Mouse (Mus musculus) stomach, embryonic 14.5 days (tissue): ENCODE measurements at regions not wholly inside any gene's neighbourhood (a gene's known extent, or its start where the extent isn't known, plus 50 kb on each side); places are given as distances from the start of the nearest gene placed in this dataset.

Experiments
- ATAC-seq: fragments of 200-750 bp; cut with Nextera tagmentation; 2 replicates; pipeline ENCODE4 v1.8.0; 2017; ENCODE audit warnings: low read depth, moderate TSS enrichment; ENCODE audit not compliant: insufficient number of reproducible peaks, insufficient read depth, low FRiP score
- H3K27ac ChIP-seq: fragments of 300-500 bp; sonication (generic); 2 replicates; pipeline ENCODE4 v1.5.1; 2014; ENCODE audit warnings: mild to moderate bottlenecking, low read length, moderate library complexity, mixed read lengths
- H3K27me3 ChIP-seq: fragments of 300-500 bp; sonication (generic); 2 replicates; pipeline ENCODE4 v1.6.1; 2014; ENCODE audit warnings: low read length, control low read depth, mixed read lengths; ENCODE audit not compliant: control insufficient read depth, insufficient read depth
- H3K36me3 ChIP-seq: fragments of 300-500 bp; sonication (generic); 2 replicates; pipeline ENCODE4 v1.6.1; 2014; ENCODE audit warnings: mild to moderate bottlenecking, control low read depth, low read length, moderate library complexity, mixed read lengths; ENCODE audit not compliant: control insufficient read depth, insufficient read depth
- H3K4me1 ChIP-seq: fragments of 300-500 bp; sonication (generic); 2 replicates; pipeline ENCODE4 v1.6.1; 2014; ENCODE audit warnings: low read length, control low read depth, mixed read lengths; ENCODE audit not compliant: control insufficient read depth, insufficient read depth
- H3K4me2 ChIP-seq: fragments of 300-500 bp; sonication (generic); replicated peaks from 2 replicates; pipeline ENCODE4 v1.6.1; 2014; ENCODE audit warnings: low read depth, low read length, control low read depth
- H3K4me3 ChIP-seq: fragments of 300-500 bp; sonication (generic); 2 replicates; pipeline ENCODE4 v1.5.1; 2014; ENCODE audit warnings: low read depth, low read length, control low read depth
- H3K9ac ChIP-seq: fragments of 300-500 bp; sonication (generic); replicated peaks from 2 replicates; pipeline ENCODE4 v1.6.1; 2014; ENCODE audit warnings: low read depth, mild to moderate bottlenecking, control low read depth, low read length, moderate library complexity, mixed read lengths
- H3K9me3 ChIP-seq: fragments of 300-500 bp; sonication (generic); 2 replicates; pipeline ENCODE4 v1.6.1; 2016; ENCODE audit warnings: low read depth, low read length, control low read depth; ENCODE audit not compliant: control insufficient read depth
- WGBS: fragments of 180-500 bp; shearing (Covaris S2); extraction: QIAGEN DNeasy Blood & Tissue Kit; methylation state at CpG from one replicate; pipeline ENCODE4 v1.1.7; 2014; 5-methylcytosine and 5-hydroxymethylcytosine counted together

DNA sequence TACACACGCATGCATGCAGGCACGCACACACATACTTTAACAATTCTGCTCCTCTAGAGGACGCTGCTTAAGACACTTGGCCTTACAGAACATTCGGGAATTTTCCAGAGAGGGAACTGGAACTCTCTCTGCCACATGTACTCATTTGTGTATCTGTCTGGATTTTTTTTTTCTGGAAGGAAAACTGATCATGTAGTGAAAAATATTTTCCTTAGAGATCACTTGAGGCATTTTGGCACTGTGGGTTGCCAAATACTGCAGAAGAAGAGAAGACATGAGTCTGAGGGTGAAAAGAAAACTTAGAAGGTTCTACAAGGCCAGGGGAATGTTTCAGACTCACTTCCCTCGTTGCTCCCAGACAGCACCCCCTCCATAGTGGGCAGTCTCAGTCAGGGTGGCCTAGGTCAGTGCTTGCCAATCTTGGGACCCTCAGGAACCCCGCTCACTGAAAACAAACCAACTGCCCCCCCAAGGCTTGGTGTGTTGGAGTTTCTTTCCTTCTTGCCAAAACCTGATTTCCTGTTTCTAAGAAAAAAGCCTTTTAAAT, 203.0 kb downstream of the Gm12728 start:
- no peak overlapping the region for H3K27ac ChIP-seq
- no peak overlapping the region for H3K9ac ChIP-seq
- peaks cover 4% of the 10 kb centered on the region; the same call in 1 of the 2 replicates for H3K4me1 ChIP-seq
- ATAC-seq: no peak
- no peaks in the 10 kb centered on the region for H3K27me3 ChIP-seq
- H3K9me3 ChIP-seq: no peaks in the 10 kb centered on the region
- H3K4me3 ChIP-seq: no peak overlapping the region
- 76% methylated on average over 6 of the region's 6 CpGs for WGBS
- H3K36me3 ChIP-seq: no peaks in the 10 kb centered on the region
- no peak overlapping the region for H3K4me2 ChIP-seq

DNA sequence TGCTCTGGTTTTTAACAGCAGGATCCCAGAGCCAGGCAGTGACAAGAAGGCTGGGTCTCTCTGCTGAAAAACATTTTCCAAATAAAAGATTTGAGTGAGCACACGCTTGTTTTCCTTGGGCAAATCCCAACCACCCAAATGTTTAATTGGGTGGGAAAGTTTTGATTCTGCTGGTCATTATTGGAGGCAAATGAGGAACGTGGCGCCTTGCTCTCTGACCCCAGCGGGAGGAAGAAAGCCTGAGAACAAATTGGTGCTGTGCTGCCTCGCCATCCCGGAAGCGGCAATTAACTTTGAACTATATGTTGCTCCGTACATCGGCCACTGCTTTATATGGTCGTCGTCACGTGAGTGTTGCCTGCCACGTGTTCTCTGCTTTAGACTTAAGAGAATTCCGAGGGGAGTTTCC, 204.7 kb downstream of the Gm12728 start:
- ATAC-seq: no peak
- Histone ChIP-seq H3K27me3 (no peaks in the 10 kb centered on the region), H3K9ac (no peak overlapping the region), H3K4me2 (no peak overlapping the region), H3K9me3 (no peaks in the 10 kb centered on the region), H3K27ac (no peak overlapping the region), H3K4me1 (no peaks in the 10 kb centered on the region), H3K4me3 (no peak overlapping the region), H3K36me3 (no peaks in the 10 kb centered on the region)
- WGBS: 77% methylated on average over 14 of the region's 14 CpGs

DNA sequence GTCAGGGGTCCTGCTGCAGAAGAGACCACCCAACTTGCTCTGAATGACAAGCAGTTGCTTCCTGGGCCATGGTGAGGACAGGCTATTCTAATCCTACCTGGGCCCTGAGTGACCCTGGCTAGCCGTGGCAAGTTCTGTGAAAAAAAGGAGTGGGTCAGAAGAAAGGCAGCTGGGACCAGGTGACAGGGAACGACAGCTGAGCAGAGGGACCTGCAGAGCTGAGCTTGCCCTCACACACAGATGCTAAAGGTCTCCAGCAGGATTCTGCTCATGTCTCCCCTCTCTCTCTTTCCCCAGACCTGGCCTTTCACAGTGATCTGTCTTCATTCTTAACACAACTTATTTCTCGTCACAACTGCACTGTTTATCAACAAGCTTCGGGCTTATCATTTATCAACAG, 206.4 kb downstream of the Gm12728 start:
- Histone ChIP-seq H3K36me3 (no peaks in the 10 kb centered on the region), H3K4me3 (no peak overlapping the region), H3K9ac (no peak overlapping the region), H3K9me3 (no peaks in the 10 kb centered on the region), H3K4me1 (no peaks in the 10 kb centered on the region), H3K27ac (no peak overlapping the region), H3K27me3 (no peaks in the 10 kb centered on the region), H3K4me2 (no peak overlapping the region)
- 36% methylated on average over 4 of the region's 4 CpGs for WGBS
- no peak for ATAC-seq

DNA sequence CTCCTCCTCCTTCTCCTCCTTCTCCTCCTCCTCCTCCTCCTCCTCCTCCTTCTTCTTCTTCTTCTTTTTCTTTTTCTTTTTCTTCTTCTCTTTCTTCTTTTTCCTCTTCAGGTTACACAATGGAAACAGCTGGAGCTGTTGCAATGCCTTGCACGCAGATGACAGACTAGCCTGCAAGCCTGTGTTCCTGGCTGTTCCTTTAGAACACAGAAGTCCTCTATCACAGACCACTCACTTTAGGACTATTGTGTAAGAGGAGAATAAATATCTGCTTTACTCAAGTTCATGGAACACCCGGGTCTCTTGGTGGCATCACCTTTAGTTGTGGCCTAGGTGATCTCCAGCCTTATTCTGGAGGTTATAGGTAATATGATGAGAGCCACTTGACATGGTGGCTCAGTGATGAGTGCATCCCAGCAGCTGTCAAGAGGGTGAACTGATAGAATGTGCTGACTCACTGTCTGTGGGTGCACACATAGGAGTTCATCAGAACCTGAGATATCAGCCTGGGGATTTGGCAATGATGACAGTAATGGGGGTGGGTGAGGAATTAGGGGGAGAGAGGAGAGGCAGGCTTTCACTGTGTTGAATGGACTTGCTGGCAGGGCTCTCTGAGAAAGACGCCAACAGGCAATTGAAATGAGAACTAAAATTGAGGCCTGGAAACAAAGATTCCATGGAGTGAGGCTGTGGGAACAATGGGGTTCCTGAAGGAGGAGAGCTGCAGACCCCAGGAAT, 207.4 kb downstream of the Gm12728 start:
- Histone ChIP-seq H3K4me1 (no peaks in the 10 kb centered on the region), H3K27ac (no peak overlapping the region)
- no peak for ATAC-seq

DNA sequence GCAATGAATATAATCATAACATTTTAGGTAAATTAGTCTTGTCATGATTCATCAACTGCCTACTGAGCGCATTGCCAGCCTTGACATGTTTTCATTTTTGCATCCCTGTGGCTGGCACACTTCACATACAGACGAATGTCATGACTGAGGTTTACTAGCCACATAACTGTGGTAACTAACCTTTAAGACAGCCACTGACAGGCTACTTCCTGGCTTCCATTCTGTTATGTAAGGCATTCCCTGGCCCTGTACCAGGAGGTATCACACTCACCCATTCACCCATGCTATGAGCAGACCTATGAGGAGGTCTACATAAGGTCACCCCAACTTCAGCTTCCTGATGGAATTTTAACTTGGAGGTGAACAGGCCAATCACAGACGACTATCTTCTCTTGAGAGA, 212.8 kb downstream of the Gm12728 start:
- Histone ChIP-seq H3K36me3 (no peaks in the 10 kb centered on the region), H3K9ac (no peak overlapping the region)

More for the DNA sequence above, 207.4 kb downstream of the Gm12728 start:
- WGBS: 75% methylated on average over 3 of the region's 3 CpGs
- H3K4me3 ChIP-seq: no peak overlapping the region
- H3K27me3 ChIP-seq: no peaks in the 10 kb centered on the region
- H3K9ac ChIP-seq: no peak overlapping the region
- no peak overlapping the region for H3K4me2 ChIP-seq
- H3K36me3 ChIP-seq: no peaks in the 10 kb centered on the region
- H3K9me3 ChIP-seq: no peaks in the 10 kb centered on the region

DNA sequence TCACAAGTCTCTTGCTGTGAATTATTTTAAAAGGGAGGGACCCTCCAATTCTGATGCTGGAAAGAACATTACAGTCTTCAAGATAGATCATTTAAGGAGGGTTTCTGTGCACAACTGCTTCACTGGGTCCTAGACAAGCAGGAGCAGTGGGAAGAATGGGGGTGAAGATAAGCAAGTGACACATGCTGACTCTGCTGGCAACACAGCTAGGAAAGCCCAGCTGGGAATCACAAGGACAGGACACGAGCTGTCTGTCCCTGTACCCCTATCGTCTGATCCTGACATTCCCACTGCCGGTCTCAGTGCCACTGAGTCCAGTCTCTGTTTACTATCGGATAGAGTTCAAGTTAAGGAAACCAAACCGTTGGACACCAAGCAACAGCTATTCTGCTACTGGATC, 216.3 kb downstream of the Gm12728 start:
- Histone ChIP-seq H3K27me3 (no peaks in the 10 kb centered on the region), H3K4me1 (no peaks in the 10 kb centered on the region), H3K4me3 (no peak overlapping the region), H3K4me2 (no peak overlapping the region), H3K9ac (no peak overlapping the region), H3K27ac (no peak overlapping the region), H3K36me3 (no peaks in the 10 kb centered on the region), H3K9me3 (no peaks in the 10 kb centered on the region; the same call in 1 of the 2 replicates)
- ATAC-seq: no peak
- 74% methylated on average over 5 of the region's 5 CpGs for whole genome bisulfite sequencing

More for the DNA sequence above, 212.8 kb downstream of the Gm12728 start:
- H3K4me1 ChIP-seq: no peaks in the 10 kb centered on the region
- H3K27ac ChIP-seq: no peak overlapping the region
- no peaks in the 10 kb centered on the region; the same call in 1 of the 2 replicates for H3K9me3 ChIP-seq
- ATAC-seq: no peak
- H3K4me3 ChIP-seq: no peak overlapping the region
- H3K27me3 ChIP-seq: no peaks in the 10 kb centered on the region
- no peak overlapping the region for H3K4me2 ChIP-seq
- WGBS: 76% methylated on average over 3 of the region's 3 CpGs

DNA sequence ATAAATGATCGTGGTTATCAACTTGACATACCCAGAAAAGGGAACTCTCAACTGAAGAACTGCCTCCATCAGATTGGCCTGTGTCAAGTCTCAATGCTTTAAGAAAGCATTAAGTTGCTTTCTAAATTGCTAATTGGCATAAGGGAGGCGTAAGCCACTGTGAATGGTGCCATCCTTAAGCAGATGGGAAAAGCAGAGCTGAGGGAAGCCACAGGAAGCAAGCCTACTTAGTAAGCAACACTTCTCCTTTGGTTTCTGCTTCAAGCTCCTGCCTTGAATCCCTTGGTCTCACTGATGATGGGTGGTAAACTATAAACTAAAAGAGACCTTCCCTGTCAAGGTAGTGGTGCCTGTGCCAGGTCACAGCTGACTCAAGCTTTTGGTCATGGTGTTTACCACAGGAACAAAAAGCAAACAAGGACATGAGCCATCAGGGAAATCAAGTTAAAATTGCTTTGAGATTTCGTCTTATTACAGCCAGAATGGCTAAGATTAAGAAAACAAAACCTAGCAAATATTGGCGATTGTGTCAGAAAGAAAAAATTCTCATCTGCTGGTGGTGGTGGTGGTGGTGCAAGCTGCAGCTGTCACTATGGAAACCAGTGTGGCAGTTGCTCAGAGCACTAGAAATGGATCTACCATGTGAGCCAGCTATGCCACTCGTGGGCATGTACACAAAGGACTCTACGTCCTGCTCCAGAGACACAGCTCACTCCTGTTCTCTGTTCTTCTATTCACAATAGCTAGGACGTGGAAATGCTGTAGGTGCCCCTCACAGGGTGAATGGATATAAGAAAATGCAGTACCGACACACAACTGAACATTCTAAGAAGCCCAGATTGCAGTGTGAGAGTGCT, 217.9 kb downstream of the Gm12728 start:
- Histone ChIP-seq H3K9ac (no peak overlapping the region), H3K4me3 (no peak overlapping the region), H3K9me3 (no peaks in the 10 kb centered on the region; the same call in 1 of the 2 replicates), H3K27ac (no peak overlapping the region), H3K36me3 (no peaks in the 10 kb centered on the region), H3K4me2 (no peak overlapping the region), H3K27me3 (no peaks in the 10 kb centered on the region), H3K4me1 (no peaks in the 10 kb centered on the region)
- no peak for ATAC-seq
- WGBS: 76% methylated on average over 8 of the region's 8 CpGs

DNA sequence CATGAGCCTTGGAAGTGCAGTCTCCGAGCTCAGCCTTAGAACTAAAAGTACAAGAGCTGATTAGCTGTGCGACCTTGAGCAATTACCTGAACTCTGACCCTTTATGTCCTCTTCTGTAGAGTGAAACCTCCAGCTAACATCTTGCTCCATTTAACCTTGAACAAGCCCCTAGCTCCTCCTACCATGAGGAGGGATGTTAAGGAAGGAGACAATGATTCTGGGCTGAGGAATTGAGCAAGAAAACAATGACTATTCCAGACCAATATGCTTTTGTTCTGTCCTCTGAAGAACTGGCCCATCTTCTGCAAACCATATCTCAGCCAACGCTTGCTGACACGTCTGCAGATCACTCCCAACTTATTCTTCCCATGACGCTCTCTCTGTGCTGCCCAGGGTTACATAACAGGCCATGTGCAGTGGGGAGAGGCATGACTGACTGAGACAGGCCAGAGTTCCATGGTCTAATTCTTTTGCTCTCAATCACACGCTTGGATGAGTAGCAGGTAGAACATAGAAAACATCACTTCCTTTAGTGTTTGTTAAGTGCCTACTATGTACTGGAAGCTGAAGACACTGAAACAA, 227.5 kb downstream of the Gm12728 start:
- WGBS: 91% methylated on average over 6 of the region's 6 CpGs
- ATAC-seq: no peak

More for the DNA sequence above, 227.5 kb downstream of the Gm12728 start:
- Histone ChIP-seq H3K27me3 (no peaks in the 10 kb centered on the region), H3K27ac (no peak overlapping the region), H3K9me3 (no peaks in the 10 kb centered on the region), H3K4me1 (peaks cover 5% of the 10 kb centered on the region; the same call in 1 of the 2 replicates), H3K9ac (no peak overlapping the region), H3K4me2 (no peak overlapping the region), H3K4me3 (no peak overlapping the region), H3K36me3 (no peaks in the 10 kb centered on the region)
